Mouse (Mus musculus): ENCODE data around the gene Qser1. TPM values are rescaled to one million over a fixed set of nuclear protein-coding genes. Genes with fewer than 3 reads are reported as not detected.
A peak's percentile ranks its signal among the peaks of the same experiment; 100 is the strongest.
"Not testable (repeated sequence)": the region's sequence is repeated elsewhere in the genome, so short reads cannot be mapped to it uniquely, and the experiment has no call there.

Gene Qser1
- total RNA-seq (2021) = 10 to 100 TPM; 13.5 to 16.1 TPM
- long read RNA-seq, partial matches to known transcripts = 0 of 1 reads
- long read RNA-seq, other reads (novel, unspliced or antisense) = 1 of 1 reads

GRCm38 (mm10) chr2:104816371-104816827 is at the start of gene Qser1:
Gene Qser1, minus strand, starts transcription at chr2:104816760.
- no peak for DNase-seq (ENCODE audit: low spot score in 2 of 2)

- no peak for DNase-seq (ENCODE audit: low spot score in 2 of 2)
Measured at GRCm38 (mm10) chr2:104864176-104864860, 47.8 kb upstream of the Qser1 start.

DNA sequence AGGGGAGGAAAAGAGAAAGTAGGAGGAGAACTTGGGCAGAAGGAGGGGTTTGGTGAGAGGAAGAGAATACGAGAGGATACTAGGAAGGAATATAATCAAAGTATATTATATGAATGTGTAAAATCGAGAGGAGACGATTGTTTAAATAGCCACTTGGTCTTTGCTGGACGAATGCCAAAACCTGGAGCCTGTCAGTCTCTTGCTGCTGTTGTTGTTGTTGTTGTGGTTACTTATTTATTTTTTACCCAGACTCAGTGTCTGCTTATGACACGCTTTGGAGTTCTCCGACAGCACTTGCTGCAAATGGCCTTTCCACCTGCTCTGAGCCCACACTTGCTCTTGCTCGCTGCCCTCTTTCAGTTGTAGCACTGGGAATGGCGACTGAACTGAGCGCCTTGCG is 43.9 kb upstream of the Qser1 start:
- no peak for DNase-seq (ENCODE audit: low spot score in 2 of 2)

- no peak for DNase-seq (ENCODE audit: low spot score in 2 of 2)
Measured at GRCm38 (mm10) chr2:104859060-104859459, 42.5 kb upstream of the Qser1 start.

DNA sequence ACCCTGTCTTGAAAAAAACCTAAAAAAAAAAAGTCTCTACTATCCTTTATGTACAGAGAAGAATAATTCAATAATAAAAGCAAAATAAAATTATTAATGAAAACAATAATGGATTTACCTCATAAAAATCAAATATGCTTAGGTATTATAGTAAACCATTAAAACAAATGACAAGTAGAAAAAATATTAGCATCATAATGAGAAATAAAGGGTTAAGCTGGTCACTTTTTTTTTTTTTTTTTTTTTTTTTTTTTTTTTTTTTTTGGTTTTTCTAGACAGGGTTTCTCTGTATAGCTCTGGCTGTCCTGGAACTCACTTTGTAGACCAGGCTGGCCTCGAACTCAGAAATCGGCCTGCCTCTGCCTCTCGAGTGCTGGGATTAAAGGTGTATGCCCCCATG is 41.5 kb upstream of the Qser1 start:
- DNase-seq (ENCODE audit: low spot score in 2 of 2) = not testable (repeated sequence)

DNA sequence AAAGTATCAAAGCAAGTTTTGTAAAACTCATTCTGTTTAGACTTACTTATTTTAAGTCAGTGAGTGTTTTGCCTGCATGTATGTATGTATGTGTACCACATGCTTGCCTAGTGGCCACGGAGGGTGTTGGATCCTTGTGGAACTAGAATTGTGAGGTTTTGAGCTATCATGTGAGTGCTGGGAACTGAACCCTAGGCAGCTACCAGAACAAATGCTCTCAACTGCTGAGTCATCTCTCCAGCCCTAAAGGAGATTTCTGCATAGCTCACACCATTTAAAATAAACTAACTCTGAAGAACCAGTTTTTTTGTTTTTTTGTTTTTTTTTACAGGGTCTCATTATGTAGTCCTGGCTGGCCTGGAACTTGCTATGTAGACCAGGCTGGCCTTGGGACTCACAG is 39.7 kb upstream of the Qser1 start:
- DNase-seq (ENCODE audit: low spot score in 2 of 2) = no peak

GRCm38 (mm10) chr2:104855732-104856131 is 39.2 kb upstream of the Qser1 start:
- DNase-seq (ENCODE audit: low spot score in 2 of 2) = no peak

GRCm38 (mm10) chr2:104854836-104855235 is 38.3 kb upstream of the Qser1 start:
- DNase-seq (ENCODE audit: low spot score in 2 of 2) = no peak

DNA sequence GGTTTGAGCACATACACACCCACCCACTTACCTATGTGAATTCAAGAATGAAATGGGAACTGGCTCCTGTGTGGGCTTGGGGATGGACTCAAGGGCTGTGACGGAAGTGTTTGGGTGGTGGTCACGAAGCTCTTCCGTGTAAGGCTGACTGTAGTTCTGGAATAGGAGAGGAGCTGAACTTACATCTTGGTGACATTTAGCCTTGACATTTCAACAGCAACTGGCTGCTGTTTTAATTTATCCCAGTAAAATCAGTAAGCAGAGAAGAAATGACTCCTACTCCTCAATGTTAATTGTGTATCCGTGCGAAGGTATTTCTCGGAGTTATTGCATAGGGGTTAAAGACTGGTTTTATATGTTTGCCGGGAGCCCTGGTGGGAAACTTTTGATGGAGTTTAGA is 36.0 kb upstream of the Qser1 start:
- no peak for DNase-seq (ENCODE audit: low spot score in 2 of 2)

- DNase-seq (ENCODE audit: low spot score in 2 of 2) = no peak
Measured at GRCm38 (mm10) chr2:104851686-104852085, 35.1 kb upstream of the Qser1 start.

DNA sequence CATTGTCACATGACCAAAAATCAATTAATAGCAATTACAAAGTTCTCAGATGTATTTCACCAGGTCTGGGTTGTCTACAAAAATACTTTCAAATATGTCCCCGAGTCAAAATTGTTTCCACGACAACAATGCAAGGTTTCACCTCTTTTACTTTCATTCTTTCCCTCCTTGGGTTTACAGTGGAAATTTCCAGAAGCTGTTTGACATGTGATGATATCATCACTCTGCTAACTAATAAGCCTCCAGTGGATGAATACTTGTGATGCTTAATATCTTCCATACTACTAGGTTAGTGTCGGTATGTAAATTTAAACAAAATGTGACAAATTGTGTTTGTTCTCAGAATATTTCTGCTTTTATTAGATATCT is 33.4 kb upstream of the Qser1 start:
- DNase-seq (ENCODE audit: low spot score in 2 of 2) = no peak

DNA sequence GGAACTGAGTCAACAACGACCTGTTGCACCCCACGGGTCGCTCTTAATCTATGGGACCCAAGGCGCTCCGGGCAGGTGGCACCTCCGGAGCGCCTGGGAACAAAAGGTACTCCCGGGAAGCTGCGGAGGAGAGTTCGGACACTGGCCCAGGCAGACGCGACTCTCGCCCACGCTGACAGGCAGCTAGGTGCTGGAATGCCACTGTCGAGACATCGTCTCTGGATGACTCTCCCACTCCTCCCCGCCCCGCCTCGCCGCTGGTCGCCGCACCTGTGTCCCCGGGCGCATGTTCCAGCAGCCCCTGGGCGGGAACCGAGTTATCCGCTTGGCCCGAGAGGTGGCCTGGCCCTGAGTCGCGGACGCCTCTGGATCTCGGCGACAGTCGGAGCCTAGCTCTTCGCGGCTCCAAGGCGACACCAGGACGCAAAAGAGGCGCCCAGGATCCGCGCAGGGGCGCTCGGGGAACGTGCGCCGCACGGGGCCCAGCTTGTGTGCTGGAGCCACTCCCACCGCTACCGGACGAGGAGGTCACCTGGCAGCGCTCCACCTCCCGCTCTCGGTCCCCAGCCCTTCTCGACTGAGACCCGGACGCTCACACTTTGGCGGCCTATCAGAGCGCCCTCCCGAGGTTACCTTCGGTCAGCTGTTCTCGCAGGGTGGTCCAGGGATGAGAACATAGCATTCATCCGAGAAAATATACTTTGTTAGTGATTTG is 32.9 kb upstream of the Qser1 start, which contains the start of gene Prrg4:
Gene Prrg4, minus strand, starts transcription at position 601 of the 715 bp plus-strand sequence.
- peak; percentile 47 to 52 for DNase-seq (ENCODE audit: low spot score in 2 of 2)

DNA sequence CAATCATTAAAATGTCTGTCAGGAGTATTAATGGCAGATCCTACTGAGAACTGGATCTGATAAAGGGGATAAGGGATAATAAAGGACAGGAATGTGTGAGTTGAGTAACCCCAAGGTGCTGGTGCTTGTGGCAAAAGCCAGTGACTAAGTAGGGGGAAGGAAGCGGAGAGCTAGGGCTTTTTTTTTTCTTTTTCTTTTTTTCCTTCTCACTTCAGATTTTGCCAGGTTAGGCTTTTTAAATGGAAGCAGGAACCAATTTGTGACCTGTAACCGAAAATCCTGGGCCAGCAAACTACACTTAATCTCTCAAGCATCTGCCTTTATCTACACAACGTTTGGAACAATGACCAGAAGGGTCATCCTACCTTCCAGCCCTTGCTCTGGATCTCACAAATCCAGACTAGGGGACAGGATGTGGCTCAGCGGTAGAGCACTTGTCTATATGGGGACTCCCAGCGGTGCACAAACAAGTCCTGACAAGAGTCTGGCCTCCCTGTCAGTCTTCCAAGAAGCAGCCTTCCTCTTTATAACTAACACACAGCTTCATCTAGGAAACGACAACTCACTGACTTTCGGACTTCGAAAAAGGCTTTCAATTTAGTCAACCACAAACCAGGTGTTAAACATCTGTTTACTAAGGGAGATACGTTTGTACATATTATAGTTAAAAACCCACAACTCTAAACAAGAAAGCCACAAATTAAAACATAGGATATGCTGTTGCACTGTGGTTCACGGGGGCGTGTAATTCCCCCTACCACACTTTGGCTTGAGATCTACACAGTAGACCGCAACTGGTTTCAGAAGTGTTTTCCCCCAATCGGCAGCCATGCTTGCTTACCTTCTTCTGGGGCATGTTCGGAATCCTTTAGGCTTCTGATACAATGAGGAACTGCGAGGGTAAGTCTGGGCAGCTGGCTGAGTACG is 31.9 kb upstream of the Qser1 start:
- no peak for DNase-seq (ENCODE audit: low spot score in 2 of 2)

GRCm38 (mm10) chr2:104847645-104848044 is 31.1 kb upstream of the Qser1 start:
- DNase-seq (ENCODE audit: low spot score in 2 of 2) = no peak

- no peak for DNase-seq (ENCODE audit: low spot score in 2 of 2)
Measured at GRCm38 (mm10) chr2:104846638-104847414, 30.3 kb upstream of the Qser1 start.

- DNase-seq (ENCODE audit: low spot score in 2 of 2) = no peak
Measured at GRCm38 (mm10) chr2:104842559-104842958, 26.0 kb upstream of the Qser1 start.

DNA sequence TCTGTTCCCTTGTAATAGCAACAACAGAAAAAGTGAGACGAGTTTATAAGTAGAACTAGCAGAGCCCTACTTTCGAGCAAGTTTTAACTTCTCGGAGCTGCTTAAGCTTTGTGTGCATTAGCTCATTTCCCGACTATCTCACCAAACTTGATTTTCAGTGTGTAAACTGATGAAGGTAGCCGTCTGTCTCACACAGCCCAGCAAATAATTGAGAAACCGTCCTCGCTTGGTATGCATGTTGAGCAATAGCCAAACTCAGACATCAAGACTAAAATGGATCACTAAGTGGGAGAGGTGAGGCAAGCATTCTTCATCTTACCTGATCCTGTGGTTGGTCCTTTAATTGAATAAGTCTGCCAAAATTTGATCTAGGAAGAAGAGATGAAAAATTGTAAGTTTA is 25.2 kb upstream of the Qser1 start:
- no peak for DNase-seq (ENCODE audit: low spot score in 2 of 2)

GRCm38 (mm10) chr2:104840974-104841373 is 24.4 kb upstream of the Qser1 start:
- no peak for DNase-seq (ENCODE audit: low spot score in 2 of 2)

- no peak for DNase-seq (ENCODE audit: low spot score in 2 of 2)
Measured at GRCm38 (mm10) chr2:104832486-104832885, 15.9 kb upstream of the Qser1 start.

GRCm38 (mm10) chr2:104826191-104826590 is 9.6 kb upstream of the Qser1 start:
- DNase-seq (ENCODE audit: low spot score in 2 of 2) = no peak

DNA sequence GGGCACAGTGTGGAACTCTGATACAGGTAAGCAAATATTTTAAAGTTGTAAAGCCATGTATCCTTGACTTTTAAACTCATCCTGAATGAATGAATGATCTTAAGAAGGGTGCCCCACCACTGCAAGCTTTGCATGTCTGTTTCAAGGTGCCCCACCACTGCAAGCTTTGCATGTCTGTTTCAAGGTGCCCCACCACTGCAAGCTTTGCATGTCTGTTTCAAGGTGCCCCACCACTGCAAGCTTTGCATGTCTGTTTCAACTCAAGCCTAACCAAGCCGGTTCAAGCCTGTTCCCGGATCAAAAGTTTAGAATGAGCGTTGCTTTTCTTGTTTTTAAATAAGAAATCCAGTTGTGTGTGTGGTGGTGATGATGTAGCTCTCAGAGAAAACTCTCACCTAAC is 2.2 kb upstream of the Qser1 start:
- not testable (repeated sequence) for DNase-seq (ENCODE audit: low spot score in 2 of 2)
